Mouse (Mus musculus) right cerebral cortex, postnatal 4 days (tissue): Measurements from ENCODE around the gene Lpp.
"Not testable (repeated sequence)": the region's sequence is repeated elsewhere in the genome, so short reads cannot be mapped to it uniquely, and the experiment has no call there.

ENCODE experiments used
- DNase-seq: peaks from one replicate; pipeline ENCODE4 v3.0.0-alpha.2; 2022

Gene Lpp

DNA sequence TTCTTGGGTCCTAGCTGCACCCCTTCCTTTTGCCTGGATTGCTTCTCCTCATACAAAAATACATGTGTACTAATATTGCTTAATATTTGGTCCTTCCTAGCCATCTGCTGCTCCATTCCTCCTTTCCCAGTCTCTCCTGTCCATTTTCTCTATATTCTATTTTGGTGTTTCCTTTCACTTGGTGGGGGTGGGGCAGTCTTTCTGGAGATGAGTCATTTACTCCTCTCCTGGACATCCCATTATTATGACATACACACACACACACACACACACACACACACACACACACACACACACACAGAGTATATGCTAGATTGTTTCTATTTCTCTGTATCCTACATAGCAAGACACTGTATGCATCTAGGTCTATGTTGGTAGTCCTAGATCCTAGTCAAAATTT lies 623.7 kb downstream of the Lpp start:
- no peak for DNase-seq

- not testable (repeated sequence) for DNase-seq
These were observed 628.5 kb downstream of the Lpp start for GRCm38 (mm10) chr16:25021743-25022359.

- DNase-seq: no peak
These were observed 631.3 kb downstream of the Lpp start for GRCm38 (mm10) chr16:25024591-25024990.

DNA sequence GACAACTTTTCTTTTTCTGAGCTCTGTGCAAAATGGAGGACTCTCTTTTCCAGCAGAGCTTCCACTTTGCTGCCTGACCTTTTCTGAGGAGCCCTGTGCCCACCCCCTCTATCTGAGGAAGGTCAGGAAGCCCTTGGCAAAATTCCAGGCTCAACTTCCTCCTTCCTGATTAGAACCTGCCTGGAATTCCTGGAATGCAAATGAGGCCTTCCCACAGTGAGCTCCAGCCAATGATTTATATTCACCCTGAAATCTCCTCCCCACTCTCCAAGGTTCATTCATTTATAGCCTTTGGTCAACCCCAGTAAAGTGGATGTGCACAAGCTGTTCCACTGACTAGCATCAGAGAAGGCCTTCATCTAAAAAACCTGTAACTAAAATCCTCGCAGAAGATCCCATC lies 632.9 kb downstream of the Lpp start:
- no peak for DNase-seq

DNA sequence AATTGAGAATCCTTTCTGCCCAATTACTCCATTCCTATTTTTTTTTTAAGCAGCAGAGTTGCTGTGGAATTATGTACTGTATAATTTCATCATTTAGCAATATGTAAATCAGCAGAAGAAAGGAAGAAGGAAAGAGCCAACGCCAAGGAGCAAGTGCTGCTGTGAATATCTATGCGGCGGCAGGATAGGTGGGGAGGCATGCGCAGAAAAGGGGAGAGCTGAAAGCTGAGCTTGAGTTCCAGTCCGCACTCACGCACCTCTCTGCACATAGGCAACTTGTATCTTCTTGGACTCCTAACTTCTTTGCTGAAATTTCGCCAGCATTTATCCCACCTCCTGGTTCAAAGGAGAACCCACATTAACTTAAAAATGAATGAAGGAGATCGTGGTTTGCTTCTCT lies 636.2 kb downstream of the Lpp start:
- no peak for DNase-seq

GRCm38 (mm10) chr16:25037361-25037760 lies 644.1 kb downstream of the Lpp start:
- DNase-seq: no peak

DNA sequence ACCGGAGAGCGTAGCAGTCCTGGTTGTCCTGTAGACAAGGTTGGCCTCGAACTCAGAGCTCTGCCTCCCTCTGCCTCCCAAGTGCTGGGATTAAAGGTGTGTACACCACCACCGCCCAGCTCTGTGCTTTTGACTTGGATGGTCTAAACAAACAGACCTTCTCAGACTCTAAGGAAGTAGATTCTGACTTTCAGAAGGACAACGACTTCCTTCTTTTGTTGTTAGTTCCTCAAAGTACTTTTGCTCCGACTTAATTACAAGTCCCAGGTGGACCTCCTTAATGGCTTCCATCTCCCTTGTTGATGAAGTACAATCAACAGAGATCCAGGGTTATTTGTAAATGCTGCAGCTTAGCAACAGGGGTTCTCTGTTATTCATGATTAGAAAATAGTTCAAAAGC lies 645.2 kb downstream of the Lpp start:
- DNase-seq: no peak

GRCm38 (mm10) chr16:25039904-25040303 lies 646.6 kb downstream of the Lpp start:
- DNase-seq: peak; percentile 81

DNA sequence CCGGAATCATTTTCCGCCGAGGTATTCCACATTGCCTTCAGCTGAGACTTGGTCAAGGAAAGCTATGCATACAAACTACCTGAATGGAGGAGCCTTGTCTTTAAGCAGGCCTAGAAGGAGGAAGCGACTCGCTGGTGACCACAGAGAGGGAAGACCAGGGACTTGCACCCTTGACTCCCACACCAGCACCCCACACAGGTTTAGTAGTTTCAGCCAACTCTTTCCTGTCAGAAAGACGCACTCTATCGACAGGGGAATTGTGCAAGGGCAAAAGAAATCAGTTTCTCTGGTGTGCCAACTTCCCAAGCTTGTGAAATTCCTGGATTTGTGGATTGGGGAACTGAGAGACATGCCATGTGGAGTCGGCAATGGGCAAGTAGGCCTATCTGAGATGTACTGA lies 647.9 kb downstream of the Lpp start:
- no peak for DNase-seq

GRCm38 (mm10) chr16:25041855-25042529 lies 648.7 kb downstream of the Lpp start:
- no peak for DNase-seq
